Mouse (Mus musculus) heart, embryonic 10.5 days (tissue): ENCODE measurements around the gene Gm5737. TPM values are rescaled to one million over a fixed set of nuclear protein-coding genes. Genes with fewer than 3 reads are reported as not detected.
A peak's percentile ranks its signal among the peaks of the same experiment; 100 is the strongest.

ENCODE experiments used
- DNase-seq: peaks from one replicate; pipeline ENCODE4 v3.0.0-alpha.2; 2017; ENCODE audit warnings: low spot score
- H3K27ac ChIP-seq: fragments of 300-500 bp; sonication (generic); 2 replicates; pipeline ENCODE4 v1.5.1; 2016; ENCODE audit warnings: mild to moderate bottlenecking
- H3K27me3 ChIP-seq: fragments of 300-500 bp; sonication (generic); 2 replicates; pipeline ENCODE4 v1.6.1; 2016; ENCODE audit warnings: mild to moderate bottlenecking; ENCODE audit not compliant: poor library complexity, insufficient read depth, severe bottlenecking
- H3K36me3 ChIP-seq: fragments of 300-500 bp; sonication (generic); 2 replicates; pipeline ENCODE4 v1.6.1; 2016; ENCODE audit warnings: mild to moderate bottlenecking, moderate library complexity
- H3K4me1 ChIP-seq: fragments of 300-500 bp; sonication (generic); 2 replicates; pipeline ENCODE4 v1.6.1; 2016; ENCODE audit warnings: mild to moderate bottlenecking
- H3K4me3 ChIP-seq: fragments of 300-500 bp; sonication (generic); 2 replicates; pipeline ENCODE4 v1.5.1; 2016; ENCODE audit warnings: mild to moderate bottlenecking, moderate library complexity
- H3K9me3 ChIP-seq: fragments of 300-500 bp; sonication (generic); 2 replicates; pipeline ENCODE4 v1.6.1; 2016; ENCODE audit warnings: mild to moderate bottlenecking, moderate library complexity
- WGBS: fragments of 180-500 bp; shearing (Covaris S2); methylation state at CpG from one replicate; pipeline ENCODE4 v1.1.7; 2016; 5-methylcytosine and 5-hydroxymethylcytosine counted together
- polyA plus RNA-seq: library from polyadenylated mRNA; unstranded; fragments of >200 nt; fragmentation: Nextera tagmentation; extraction: Ambion mirVana; gene quantifications from 2 replicates; pipeline ENCODE4 v1.2.1, GENCODE M21; 2016

Gene Gm5737
- polyA plus RNA-seq, 1 experiment from 2014 or later = not detected

GRCm38 (mm10) chr7:120870431-120871008 lies 58.4 kb downstream of the Gm5737 start:
- 63% methylated on average over 5 of the region's 5 CpGs for WGBS
- peak overlapping the region; percentile 6; the same call in 1 of the 2 replicates for H3K27ac ChIP-seq
- H3K9me3 ChIP-seq = no peaks in the 10 kb centered on the region
- peaks cover 38% of the 10 kb centered on the region for H3K4me1 ChIP-seq
- no peak for DNase-seq
- H3K27me3 ChIP-seq = no peaks in the 10 kb centered on the region
- H3K4me3 ChIP-seq = no peak overlapping the region
- H3K36me3 ChIP-seq = no peaks in the 10 kb centered on the region

- DNase-seq = no peak
- Histone ChIP-seq H3K4me1 (peaks cover 29% of the 10 kb centered on the region), H3K9me3 (no peaks in the 10 kb centered on the region), H3K27me3 (no peaks in the 10 kb centered on the region), H3K27ac (peak overlapping the region; percentile 56; the same call in 1 of the 2 replicates), H3K4me3 (no peak overlapping the region), H3K36me3 (no peaks in the 10 kb centered on the region)
- WGBS = 86% methylated on average over 12 of the region's 12 CpGs
Observed at GRCm38 (mm10) chr7:120873083-120873482, 60.9 kb downstream of the Gm5737 start.

- H3K27me3 ChIP-seq = no peaks in the 10 kb centered on the region
- no peak overlapping the region for H3K4me3 ChIP-seq
- 92% methylated on average over 3 of the region's 3 CpGs for WGBS
- no peak overlapping the region for H3K27ac ChIP-seq
- no peak for DNase-seq
- no peaks in the 10 kb centered on the region for H3K9me3 ChIP-seq
- no peaks in the 10 kb centered on the region for H3K36me3 ChIP-seq
- peaks cover 26% of the 10 kb centered on the region for H3K4me1 ChIP-seq
Observed at GRCm38 (mm10) chr7:120874021-120874420, 61.9 kb downstream of the Gm5737 start.

- H3K36me3 ChIP-seq = no peaks in the 10 kb centered on the region
- 41% methylated on average over 7 of the region's 7 CpGs for WGBS
- H3K4me1 ChIP-seq = peaks cover 26% of the 10 kb centered on the region
- H3K9me3 ChIP-seq = no peaks in the 10 kb centered on the region
- no peak overlapping the region for H3K4me3 ChIP-seq
- H3K27ac ChIP-seq = peak overlapping the region; percentile 31; the same call in 1 of the 2 replicates
- peak; percentile 90 for DNase-seq
- H3K27me3 ChIP-seq = no peaks in the 10 kb centered on the region
Observed at GRCm38 (mm10) chr7:120874764-120875539, 62.8 kb downstream of the Gm5737 start.

- H3K4me1 ChIP-seq = peaks cover 27% of the 10 kb centered on the region
- H3K27ac ChIP-seq = peak overlapping the region; percentile 31; the same call in 1 of the 2 replicates
- H3K36me3 ChIP-seq = 0 out of 2 replicates have a peak, but pooled peaks cover 6% of the 10 kb centered on the region
- no peak overlapping the region for H3K4me3 ChIP-seq
- no peaks in the 10 kb centered on the region for H3K9me3 ChIP-seq
- H3K27me3 ChIP-seq = no peaks in the 10 kb centered on the region
- 59% methylated on average over 3 of the region's 3 CpGs for WGBS
- DNase-seq = no peak
Observed at GRCm38 (mm10) chr7:120875540-120876388, 63.6 kb downstream of the Gm5737 start.

- WGBS = 74% methylated on average over 6 of the region's 6 CpGs
Observed at GRCm38 (mm10) chr7:120878271-120878670, 66.1 kb downstream of the Gm5737 start.

GRCm38 (mm10) chr7:120879972-120880371 lies 67.8 kb downstream of the Gm5737 start:
- Histone ChIP-seq H3K9me3 (no peaks in the 10 kb centered on the region), H3K36me3 (peaks cover 20% of the 10 kb centered on the region), H3K27me3 (no peaks in the 10 kb centered on the region), H3K4me3 (no peak overlapping the region), H3K4me1 (peaks cover 26% of the 10 kb centered on the region), H3K27ac (no peak overlapping the region)
- 78% methylated on average over 3 of the region's 3 CpGs for WGBS
- no peak for DNase-seq

More at GRCm38 (mm10) chr7:120878271-120878670, 66.1 kb downstream of the Gm5737 start:
- no peak overlapping the region for H3K4me3 ChIP-seq
- DNase-seq = no peak
- no peaks in the 10 kb centered on the region for H3K9me3 ChIP-seq
- no peak overlapping the region for H3K27ac ChIP-seq
- no peaks in the 10 kb centered on the region for H3K27me3 ChIP-seq
- peaks cover 29% of the 10 kb centered on the region for H3K4me1 ChIP-seq
- H3K36me3 ChIP-seq = 0 out of 2 replicates have a peak, but pooled peaks cover 9% of the 10 kb centered on the region

GRCm38 (mm10) chr7:120880770-120881169 lies 68.6 kb downstream of the Gm5737 start:
- Histone ChIP-seq H3K9me3 (no peaks in the 10 kb centered on the region), H3K36me3 (peaks cover 27% of the 10 kb centered on the region), H3K4me1 (peaks cover 18% of the 10 kb centered on the region), H3K4me3 (no peak overlapping the region), H3K27ac (no peak overlapping the region), H3K27me3 (no peaks in the 10 kb centered on the region)
- 94% methylated on average over 4 of the region's 4 CpGs for WGBS
- DNase-seq = no peak

Other genes starting within 250 kb of the Gm5737 start
- 310 and 390 TPM in 2 replicates for gene Uqcrc2, start 177.2 kb upstream of the Gm5737 start, polyA plus RNA-seq
- 0.31 and 0.40 TPM in 2 replicates for gene Pdzd9, start 142.0 kb upstream of the Gm5737 start, polyA plus RNA-seq
- 11.5 and 12.5 TPM in 2 replicates for gene Mosmo, start 134.7 kb upstream of the Gm5737 start, polyA plus RNA-seq
- 0.39 and 0.60 TPM in 2 replicates for gene Vwa3a, start 73.0 kb upstream of the Gm5737 start, polyA plus RNA-seq
- gene Eef2k, start 30.5 kb downstream of the Gm5737 start, polyA plus RNA-seq = 16.3 and 17.3 TPM in 2 replicates
- gene Polr3e, start 105.4 kb downstream of the Gm5737 start, polyA plus RNA-seq = 32.3 and 36.9 TPM in 2 replicates
- gene Cdr2, start 169.9 kb downstream of the Gm5737 start, polyA plus RNA-seq = 10.3 and 14.4 TPM in 2 replicates
- 0.11 TPM in 1 of 2 replicates, not detected in the other for gene Mfsd13b, start 170.1 kb downstream of the Gm5737 start, polyA plus RNA-seq
- 93.7 and 135 TPM in 2 replicates for gene Mettl9, start 222.1 kb downstream of the Gm5737 start, polyA plus RNA-seq